Mouse (Mus musculus) intestine, embryonic 16.5 days (tissue): ENCODE data around the gene Papln. TPM values are rescaled to one million over a fixed set of nuclear protein-coding genes. Genes with fewer than 3 reads are reported as not detected.

ENCODE experiments used
- ATAC-seq: fragments of 200-750 bp; cut with Nextera tagmentation; 2 replicates; pipeline ENCODE4 v1.8.0; 2017; ENCODE audit warnings: moderate TSS enrichment, moderate library complexity
- H3K27ac ChIP-seq: fragments of 300-500 bp; sonication (generic); 2 replicates; pipeline ENCODE4 v1.5.1; 2014; ENCODE audit warnings: mild to moderate bottlenecking, low read length
- H3K27me3 ChIP-seq: fragments of 300-500 bp; sonication (generic); replicated peaks from 2 replicates; pipeline ENCODE4 v1.6.1; 2014; ENCODE audit warnings: low read length, control low read depth, mixed read lengths; ENCODE audit not compliant: control insufficient read depth, insufficient read depth
- H3K36me3 ChIP-seq: fragments of 300-500 bp; sonication (generic); 2 replicates; pipeline ENCODE4 v1.6.1; 2014; ENCODE audit warnings: low read length, control low read depth; ENCODE audit not compliant: control insufficient read depth, insufficient read depth
- H3K4me1 ChIP-seq: fragments of 300-500 bp; sonication (generic); 2 replicates; pipeline ENCODE4 v1.6.1; 2014; ENCODE audit warnings: low read length, control low read depth, mixed read lengths; ENCODE audit not compliant: control insufficient read depth, insufficient read depth
- H3K4me2 ChIP-seq: fragments of 300-500 bp; sonication (generic); 2 replicates; pipeline ENCODE4 v1.6.1; 2014; ENCODE audit warnings: low read depth, low read length, control low read depth
- H3K4me3 ChIP-seq: fragments of 300-500 bp; sonication (generic); 2 replicates; pipeline ENCODE4 v1.5.1; 2014; ENCODE audit warnings: mild to moderate bottlenecking, low read length
- H3K9ac ChIP-seq: fragments of 300-500 bp; sonication (generic); 2 replicates; pipeline ENCODE4 v1.6.1; 2014; ENCODE audit warnings: low read depth, low read length
- H3K9me3 ChIP-seq: fragments of 300-500 bp; sonication (generic); 2 replicates; pipeline ENCODE4 v1.6.1; 2016; ENCODE audit warnings: low read length, control low read depth; ENCODE audit not compliant: control insufficient read depth
- WGBS: fragments of 180-500 bp; shearing (Covaris S2); extraction: QIAGEN DNeasy Blood & Tissue Kit; methylation state at CpG from one replicate; pipeline ENCODE4 v1.1.7; 2014; 5-methylcytosine and 5-hydroxymethylcytosine counted together
- polyA plus RNA-seq: library from polyadenylated mRNA; unstranded; fragments of >200 nt; fragmentation: Nextera tagmentation; extraction: Ambion mirVana; gene quantifications from 2 replicates; pipeline ENCODE4 v1.2.1, GENCODE M21; 2015

Gene Papln
- polyA plus RNA-seq, 1 experiment from 2014 or later: 5.2 TPM

- peak; percentile 79 for ATAC-seq
- Histone ChIP-seq H3K9me3 (no peaks in the 10 kb centered on the region), H3K36me3 (no peaks in the 10 kb centered on the region), H3K4me3 (peak overlapping the region; percentile 52), H3K27me3 (no peaks in the 10 kb centered on the region), H3K4me2 (peak overlapping the region; percentile 81), H3K9ac (peak overlapping the region; percentile 75), H3K4me1 (peaks cover 48% of the 10 kb centered on the region), H3K27ac (peak overlapping the region; percentile 82)
- WGBS: 4% methylated on average over 14 of the region's 14 CpGs
These were observed 571 bp downstream of the Papln start for GRCm38 (mm10) chr12:83764044-83764365.

- Histone ChIP-seq H3K9me3 (no peaks in the 10 kb centered on the region), H3K4me3 (peak overlapping the region; percentile 52), H3K27me3 (no peaks in the 10 kb centered on the region), H3K4me1 (peaks cover 53% of the 10 kb centered on the region), H3K4me2 (peak overlapping the region; percentile 81), H3K36me3 (no peaks in the 10 kb centered on the region), H3K9ac (peak overlapping the region; percentile 75), H3K27ac (peak overlapping the region; percentile 33; the same call in 1 of the 2 replicates)
- ATAC-seq: no peak
- WGBS: 73% methylated on average over 10 of the region's 10 CpGs
These were observed 1.1 kb downstream of the Papln start for GRCm38 (mm10) chr12:83764519-83764918.

- H3K27ac ChIP-seq: no peak overlapping the region
- H3K4me1 ChIP-seq: peaks cover 67% of the 10 kb centered on the region
- H3K9ac ChIP-seq: no peak overlapping the region
- WGBS: 71% methylated on average over 13 of the region's 13 CpGs
- no peak overlapping the region for H3K4me2 ChIP-seq
- H3K27me3 ChIP-seq: no peaks in the 10 kb centered on the region
- no peak overlapping the region for H3K4me3 ChIP-seq
- no peaks in the 10 kb centered on the region for H3K9me3 ChIP-seq
- ATAC-seq: no peak
- no peaks in the 10 kb centered on the region for H3K36me3 ChIP-seq
These were observed 2.6 kb downstream of the Papln start for GRCm38 (mm10) chr12:83765965-83766603.

- 71% methylated on average over 9 of the region's 9 CpGs for WGBS
- no peak overlapping the region for H3K9ac ChIP-seq
- H3K4me2 ChIP-seq: no peak overlapping the region
These were observed 4.4 kb downstream of the Papln start for GRCm38 (mm10) chr12:83767833-83768232.

GRCm38 (mm10) chr12:83768235-83768899, 4.9 kb downstream of the Papln start:
- no peaks in the 10 kb centered on the region for H3K36me3 ChIP-seq
- no peak overlapping the region; the same call in 1 of the 2 replicates for H3K4me2 ChIP-seq
- no peaks in the 10 kb centered on the region for H3K27me3 ChIP-seq
- 0 out of 2 replicates have a peak overlapping the region, but pooled peaks have one; percentile 41 for H3K27ac ChIP-seq
- peaks cover 49% of the 10 kb centered on the region for H3K4me1 ChIP-seq
- no peak for ATAC-seq
- H3K4me3 ChIP-seq: no peak overlapping the region
- no peaks in the 10 kb centered on the region for H3K9me3 ChIP-seq
- WGBS: 62% methylated on average over 14 of the region's 14 CpGs
- H3K9ac ChIP-seq: peak overlapping the region; percentile 16; the same call in 1 of the 2 replicates

More at GRCm38 (mm10) chr12:83767833-83768232, 4.4 kb downstream of the Papln start:
- Histone ChIP-seq H3K4me1 (peaks cover 54% of the 10 kb centered on the region), H3K36me3 (no peaks in the 10 kb centered on the region), H3K27me3 (no peaks in the 10 kb centered on the region), H3K27ac (no peak overlapping the region), H3K9me3 (no peaks in the 10 kb centered on the region), H3K4me3 (no peak overlapping the region)
- ATAC-seq: no peak

- ATAC-seq: peak; percentile 55
- Histone ChIP-seq H3K27ac (0 out of 2 replicates have a peak overlapping the region, but pooled peaks have one; percentile 2), H3K9me3 (no peaks in the 10 kb centered on the region), H3K27me3 (no peaks in the 10 kb centered on the region), H3K4me2 (peak overlapping the region; percentile 45), H3K4me3 (no peak overlapping the region), H3K9ac (peak overlapping the region; percentile 52), H3K36me3 (no peaks in the 10 kb centered on the region), H3K4me1 (peaks cover 36% of the 10 kb centered on the region)
- 6% methylated on average over 25 of the region's 25 CpGs for WGBS
These were observed 7.2 kb downstream of the Papln start for GRCm38 (mm10) chr12:83770418-83771256.

GRCm38 (mm10) chr12:83775621-83776020, 12.2 kb downstream of the Papln start:
- peaks cover 3% of the 10 kb centered on the region for H3K4me1 ChIP-seq
- no peak overlapping the region for H3K4me2 ChIP-seq
- H3K27me3 ChIP-seq: no peaks in the 10 kb centered on the region
- 78% methylated on average over 12 of the region's 12 CpGs for WGBS
- ATAC-seq: no peak
- no peak overlapping the region for H3K9ac ChIP-seq
- no peaks in the 10 kb centered on the region for H3K36me3 ChIP-seq
- no peak overlapping the region for H3K27ac ChIP-seq
- no peak overlapping the region for H3K4me3 ChIP-seq
- no peaks in the 10 kb centered on the region for H3K9me3 ChIP-seq

GRCm38 (mm10) chr12:83776766-83777165, 13.3 kb downstream of the Papln start:
- peaks cover 4% of the 10 kb centered on the region; the same call in 1 of the 2 replicates for H3K4me1 ChIP-seq
- WGBS: 89% methylated on average over 7 of the region's 7 CpGs
- no peak for ATAC-seq
- no peak overlapping the region for H3K27ac ChIP-seq
- no peak overlapping the region for H3K4me2 ChIP-seq
- H3K9ac ChIP-seq: no peak overlapping the region
- H3K4me3 ChIP-seq: no peak overlapping the region
- no peaks in the 10 kb centered on the region for H3K36me3 ChIP-seq
- H3K9me3 ChIP-seq: no peaks in the 10 kb centered on the region
- H3K27me3 ChIP-seq: no peaks in the 10 kb centered on the region

- H3K4me2 ChIP-seq: no peak overlapping the region
- no peak overlapping the region for H3K9ac ChIP-seq
- no peaks in the 10 kb centered on the region for H3K9me3 ChIP-seq
- WGBS: 84% methylated on average over 3 of the region's 3 CpGs
- H3K4me3 ChIP-seq: no peak overlapping the region
- no peaks in the 10 kb centered on the region for H3K27me3 ChIP-seq
- peaks cover 4% of the 10 kb centered on the region; the same call in 1 of the 2 replicates for H3K4me1 ChIP-seq
- no peak overlapping the region for H3K27ac ChIP-seq
- H3K36me3 ChIP-seq: no peaks in the 10 kb centered on the region
- ATAC-seq: no peak
These were observed 16.7 kb downstream of the Papln start for GRCm38 (mm10) chr12:83780181-83780580.
